Mouse (Mus musculus) urinary bladder, adult 2 months (tissue): ENCODE measurements around the gene Defb22. TPM values are rescaled to one million over a fixed set of nuclear protein-coding genes. Genes with fewer than 3 reads are reported as not detected.

ENCODE experiments used
- DNase-seq: peaks from one replicate; pipeline ENCODE4 v3.0.0; 2022; ENCODE audit warnings: low spot score
- polyA plus RNA-seq: library from polyadenylated mRNA; depleted of rRNA; stranded (reverse); fragments of >200 nt; gene quantifications from 2 replicates; pipeline ENCODE4 v1.2.3, GENCODE M21; 2012; rRNA removed

Gene Defb22
- polyA plus RNA-seq, 1 experiment = not detected

DNA sequence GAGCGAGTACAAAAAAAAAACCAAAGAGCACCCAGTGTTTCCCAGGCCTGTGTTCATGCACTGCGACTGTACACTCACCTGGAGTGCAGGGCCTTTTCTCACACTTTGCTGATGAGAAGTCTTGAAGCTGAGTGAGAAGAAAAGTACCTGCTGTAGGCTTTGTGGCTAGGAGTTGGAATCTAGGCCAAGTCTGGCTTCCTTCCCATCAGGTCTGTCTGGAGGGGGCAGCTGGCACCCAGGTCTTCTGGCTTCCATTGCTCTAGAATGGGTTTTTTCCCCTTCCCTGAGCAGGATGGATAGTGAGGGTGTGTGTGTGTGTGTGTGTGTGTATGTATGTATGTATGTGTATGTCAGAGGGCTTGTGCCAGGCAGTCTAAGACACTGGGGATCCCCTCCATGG, 50.1 kb downstream of the Defb22 start:
- no peak for DNase-seq

DNA sequence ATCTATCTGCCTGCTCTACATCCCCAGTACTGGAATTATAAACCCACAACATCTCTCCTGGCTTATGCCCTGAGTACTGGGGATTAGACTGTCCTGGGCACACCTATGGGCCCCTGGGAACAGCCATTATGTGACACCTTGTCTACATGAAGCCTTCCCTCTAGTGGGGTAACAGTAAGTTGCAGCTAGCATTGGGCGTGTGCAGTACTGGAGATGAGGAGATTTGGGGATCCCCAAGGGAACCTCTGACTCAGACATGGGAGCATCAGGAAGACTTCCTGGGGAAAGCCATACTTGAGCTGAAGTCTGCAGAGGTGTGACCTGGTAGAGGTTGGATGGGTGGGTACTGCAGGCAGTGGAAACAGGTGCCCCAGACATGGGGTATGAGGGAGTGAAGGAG, 51.0 kb downstream of the Defb22 start:
- DNase-seq = no peak

DNA sequence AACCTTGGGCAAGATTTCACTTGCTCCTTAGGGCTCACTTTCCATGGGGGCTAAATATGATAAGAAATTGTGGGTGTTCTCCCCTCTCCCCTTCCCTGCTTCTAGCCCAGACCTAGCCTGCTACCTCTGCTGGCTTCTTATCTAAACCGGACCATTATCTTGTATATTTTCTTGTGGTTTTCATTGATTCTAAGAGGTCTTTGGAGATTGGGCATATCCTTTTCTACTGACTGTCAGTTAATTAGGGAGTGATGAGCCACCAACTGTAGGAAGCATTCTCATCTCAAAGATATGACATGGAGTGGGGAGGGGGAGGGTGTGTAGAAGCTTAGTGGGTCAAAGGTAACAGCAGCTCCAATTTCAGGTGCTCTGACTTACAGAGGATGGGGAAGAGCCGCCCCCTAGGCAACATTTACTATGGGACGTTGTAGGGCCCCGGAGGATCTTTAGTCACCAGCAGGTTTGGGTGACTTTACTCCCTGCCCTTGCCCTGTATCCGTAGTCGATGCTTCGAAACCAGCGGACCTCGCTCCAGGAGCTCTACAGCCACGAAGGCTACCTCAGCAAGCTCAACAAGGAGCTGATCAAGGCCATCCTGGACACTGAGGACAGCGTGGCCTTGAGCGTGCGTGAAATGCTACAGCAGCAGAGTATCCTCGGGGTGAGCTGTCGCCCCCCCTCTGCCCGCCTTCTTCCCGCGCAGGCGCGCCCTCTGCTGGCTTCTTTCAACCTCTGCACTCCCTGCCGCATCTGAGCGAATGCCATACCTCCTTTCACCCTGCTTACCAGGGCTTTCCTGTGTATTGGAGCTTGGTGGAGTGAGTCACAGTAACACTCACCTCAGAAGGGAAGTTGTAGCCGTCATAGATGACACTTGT, 52.7 kb downstream of the Defb22 start:
- DNase-seq = peak; percentile 79

DNA sequence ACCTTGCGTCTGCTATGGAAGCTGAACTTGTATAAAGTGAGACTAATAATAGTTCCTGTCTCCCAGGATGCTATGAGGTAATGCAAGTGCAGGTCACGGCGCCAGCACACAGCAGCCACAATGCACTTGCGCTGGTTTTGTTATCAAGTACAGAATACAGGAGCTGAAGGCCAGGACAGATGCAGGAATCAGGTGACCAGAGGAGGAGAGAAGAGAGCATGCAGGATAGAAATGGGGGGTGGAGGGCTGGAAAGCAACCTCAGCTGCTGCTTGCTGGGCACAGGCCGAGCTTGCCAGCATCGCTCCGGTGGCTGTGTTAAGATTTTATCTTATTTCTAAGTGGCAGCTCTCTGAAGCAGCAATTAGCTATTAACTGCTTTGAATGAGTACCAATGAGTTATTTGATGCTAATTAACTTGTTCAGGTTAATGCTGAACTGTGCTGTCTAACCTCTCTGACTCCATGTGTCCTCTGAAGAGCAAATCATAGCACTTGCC, 53.5 kb downstream of the Defb22 start:
- DNase-seq = no peak

Other genes starting within 250 kb of the Defb22 start
- gene Tbc1d20, start 196.3 kb downstream of the Defb22 start, polyA plus RNA-seq = 42.0 and 44.4 TPM in 2 replicates
- gene Rbck1, start 157.5 kb downstream of the Defb22 start, polyA plus RNA-seq = 110 and 132 TPM in 2 replicates
- 2.4 and 2.9 TPM in 2 replicates for gene Trib3, start 146.1 kb downstream of the Defb22 start, polyA plus RNA-seq
- gene Nrsn2, start 113.5 kb downstream of the Defb22 start, polyA plus RNA-seq = not detected in 2 replicates
- gene Sox12, start 92.1 kb downstream of the Defb22 start, polyA plus RNA-seq = 8.6 and 12.6 TPM in 2 replicates
- 8.7 and 9.7 TPM in 2 replicates for gene Zcchc3, start 75.1 kb downstream of the Defb22 start, polyA plus RNA-seq
- 0.40 and 0.45 TPM in 2 replicates for gene 6820408C15Rik, start 74.6 kb downstream of the Defb22 start, polyA plus RNA-seq
- gene Defb23, start 25.5 kb downstream of the Defb22 start, polyA plus RNA-seq = not detected in 2 replicates
- not detected in 2 replicates for gene Defb20, start 13.1 kb downstream of the Defb22 start, polyA plus RNA-seq
- gene Defb26, start 21.6 kb upstream of the Defb22 start, polyA plus RNA-seq = not detected in 2 replicates
- not detected in 2 replicates for gene Defb28, start 28.1 kb upstream of the Defb22 start, polyA plus RNA-seq
- not detected in 2 replicates for gene Defb29, start 50.0 kb upstream of the Defb22 start, polyA plus RNA-seq
- gene Gm17416, start 79.2 kb upstream of the Defb22 start, polyA plus RNA-seq = not detected in 2 replicates
- gene Defb21, start 82.6 kb upstream of the Defb22 start, polyA plus RNA-seq = not detected in 2 replicates
- not detected in 2 replicates for gene Defb19, start 90.2 kb upstream of the Defb22 start, polyA plus RNA-seq
- gene Defb45, start 109.3 kb upstream of the Defb22 start, polyA plus RNA-seq = 0.21 TPM in 1 of 2 replicates, not detected in the other
- gene Defb36, start 114.2 kb upstream of the Defb22 start, polyA plus RNA-seq = not detected in 2 replicates
- gene Defb25, start 132.9 kb upstream of the Defb22 start, polyA plus RNA-seq = 0.78 and 0.95 TPM in 2 replicates
- 9.4 and 11.7 TPM in 2 replicates for gene Rem1, start 136.8 kb upstream of the Defb22 start, polyA plus RNA-seq
- 64.3 and 67.2 TPM in 2 replicates for gene H13, start 179.3 kb upstream of the Defb22 start, polyA plus RNA-seq
- 17.1 and 17.8 TPM in 2 replicates for gene Mcts2, start 196.9 kb upstream of the Defb22 start, polyA plus RNA-seq
- gene Id1, start 246.1 kb upstream of the Defb22 start, polyA plus RNA-seq = 416 and 633 TPM in 2 replicates